Mouse (Mus musculus): ENCODE results near the gene Tenm4. TPM values are rescaled to one million over a fixed set of nuclear protein-coding genes. Genes with fewer than 3 reads are reported as not detected.

The Tenm4 gene
- polyA plus RNA-seq, 1 experiment from 2014 or later, result 4.6 TPM

DNA sequence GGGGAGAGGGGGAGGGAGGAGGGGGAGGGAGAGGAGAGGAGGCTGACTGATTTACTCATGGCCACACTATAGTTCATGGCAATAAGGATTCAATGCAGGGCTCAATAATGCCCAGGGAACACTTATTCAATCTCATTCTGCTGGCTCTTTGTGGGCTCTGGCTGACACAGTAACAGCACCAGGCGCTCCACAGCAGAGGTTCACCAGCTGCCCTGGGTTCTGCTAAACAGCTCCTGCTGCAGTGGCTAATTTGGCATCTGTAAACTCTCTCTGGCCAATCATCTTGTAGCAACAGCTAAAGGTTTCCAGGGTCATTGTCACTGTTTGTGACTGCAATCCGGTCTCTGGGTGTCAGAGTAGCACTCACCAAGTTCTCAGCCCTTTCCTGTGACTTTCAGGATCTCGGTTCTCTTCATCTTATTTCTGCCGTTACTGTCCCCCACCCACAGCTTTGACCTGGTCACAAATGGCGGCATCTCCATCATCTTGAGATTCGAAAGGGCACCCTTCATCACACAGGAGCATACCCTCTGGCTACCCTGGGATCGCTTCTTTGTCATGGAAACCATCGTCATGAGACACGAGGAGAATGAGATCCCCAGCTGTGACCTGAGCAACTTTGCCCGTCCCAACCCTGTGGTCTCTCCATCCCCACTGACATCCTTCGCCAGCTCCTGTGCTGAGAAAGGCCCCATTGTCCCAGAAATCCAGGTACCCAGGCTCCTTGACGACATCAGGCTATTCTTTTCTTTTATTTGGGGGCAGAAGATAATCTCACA lies 671.6 kb downstream of the Tenm4 start:
- Histone ChIP-seq H3K4me1 (replicated peaks; ENCODE audit: control insufficient read depth, insufficient read depth, low read length) (no peaks in the 10 kb centered on the region), H3K27ac (ENCODE audit: low read depth, low read length) (no peak overlapping the region)
- 73% methylated on average over 12 of the region's 12 CpGs for WGBS

DNA sequence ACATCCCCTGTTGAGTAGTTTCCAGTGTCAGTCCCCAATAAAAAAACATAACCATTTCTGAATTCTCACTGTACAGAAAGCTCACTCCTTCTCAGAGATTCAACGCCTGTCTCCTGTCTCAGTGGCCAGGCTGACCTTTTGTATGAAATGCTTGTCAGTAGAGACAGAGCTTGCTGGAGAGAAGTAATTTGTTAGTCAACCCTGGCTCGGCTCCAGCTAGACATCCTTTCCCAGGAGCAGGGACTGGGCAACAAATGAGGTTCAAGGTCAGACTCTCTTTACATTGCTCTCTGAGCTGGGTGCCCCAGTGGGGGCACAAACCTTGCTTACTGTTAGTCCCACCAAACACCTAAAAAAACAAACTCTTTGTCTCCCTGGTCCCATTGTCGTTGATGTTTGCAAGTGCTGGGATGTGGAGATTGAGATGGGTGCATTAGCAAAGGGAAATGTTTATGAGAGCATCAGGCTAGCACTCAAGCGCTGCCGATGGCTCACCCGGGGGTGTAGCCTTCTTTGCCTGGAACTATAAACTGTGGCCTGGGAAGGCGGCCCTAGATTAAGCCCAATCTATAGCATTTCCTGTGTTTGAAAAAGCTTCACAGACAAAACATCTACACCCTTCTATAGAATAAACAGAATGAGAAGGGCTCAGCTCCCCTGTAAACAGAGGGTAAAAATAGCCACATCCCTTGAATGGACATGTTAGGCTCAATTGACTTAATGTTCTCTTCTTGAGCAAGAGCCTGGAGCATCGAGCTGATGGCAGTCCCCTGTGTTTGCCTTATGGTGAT lies 673.3 kb downstream of the Tenm4 start:
- no peak overlapping the region for H3K9ac ChIP-seq (ENCODE audit: low read depth, low read length)
- WGBS, result 43% methylated on average over 8 of the region's 8 CpGs
- no peak overlapping the region for H3K4me2 ChIP-seq (replicated peaks; ENCODE audit: low read depth)
- no peaks in the 10 kb centered on the region for H3K27me3 ChIP-seq (replicated peaks; ENCODE audit: control insufficient read depth, insufficient read depth, low read length)
- H3K4me3 ChIP-seq (ENCODE audit: low read depth, low read length), result no peak overlapping the region
- H3K36me3 ChIP-seq (ENCODE audit: control insufficient read depth, insufficient read depth), result no peaks in the 10 kb centered on the region
- ATAC-seq, result no peak
- no peak for TF ChIP-seq CTCF (IDR thresholded peaks at IDR 0.05; ENCODE audit: low read depth)
- H3K4me1 ChIP-seq (replicated peaks; ENCODE audit: control insufficient read depth, insufficient read depth, low read length), result no peaks in the 10 kb centered on the region
- H3K27ac ChIP-seq (ENCODE audit: low read depth, low read length), result peak overlapping the region; percentile 16; the same call in 1 of the 2 replicates
- H3K9me3 ChIP-seq (ENCODE audit: control insufficient read depth), result no peaks in the 10 kb centered on the region

More for the DNA sequence above, 671.6 kb downstream of the Tenm4 start:
- no peak overlapping the region for H3K4me2 ChIP-seq (replicated peaks; ENCODE audit: low read depth)
- H3K9me3 ChIP-seq (ENCODE audit: control insufficient read depth), result no peaks in the 10 kb centered on the region
- H3K27me3 ChIP-seq (replicated peaks; ENCODE audit: control insufficient read depth, insufficient read depth, low read length), result no peaks in the 10 kb centered on the region
- TF ChIP-seq CTCF (IDR thresholded peaks at IDR 0.05; ENCODE audit: low read depth), result no peak
- no peak overlapping the region for H3K4me3 ChIP-seq (ENCODE audit: low read depth, low read length)
- no peak for ATAC-seq
- no peaks in the 10 kb centered on the region for H3K36me3 ChIP-seq (ENCODE audit: control insufficient read depth, insufficient read depth)
- no peak overlapping the region for H3K9ac ChIP-seq (ENCODE audit: low read depth, low read length)

DNA sequence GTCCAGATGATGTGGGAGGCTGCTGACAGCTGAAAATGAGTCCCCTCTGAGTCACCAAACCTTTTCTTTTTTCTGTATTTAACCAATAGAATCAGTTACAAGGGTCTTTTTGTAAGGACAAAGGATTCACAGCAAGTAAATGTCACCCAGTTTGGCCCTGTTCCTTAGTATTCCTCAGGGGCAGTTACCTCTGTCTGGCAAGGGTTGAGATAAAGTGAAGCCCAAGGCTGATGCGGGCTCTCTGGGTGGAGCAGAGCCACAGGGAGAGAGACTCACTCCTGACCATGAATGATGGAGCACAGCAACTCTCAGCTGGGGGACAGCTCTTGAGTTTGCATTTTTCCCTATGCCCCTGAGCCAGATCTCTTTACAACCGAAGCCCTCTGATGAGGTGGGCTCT lies 681.7 kb downstream of the Tenm4 start:
- H3K9ac ChIP-seq (ENCODE audit: low read depth, low read length), result no peak overlapping the region
- no peak overlapping the region for H3K4me2 ChIP-seq (replicated peaks; ENCODE audit: low read depth)
- H3K27me3 ChIP-seq (replicated peaks; ENCODE audit: control insufficient read depth, insufficient read depth, low read length), result no peaks in the 10 kb centered on the region
- ATAC-seq, result no peak
- H3K36me3 ChIP-seq (ENCODE audit: control insufficient read depth, insufficient read depth), result no peaks in the 10 kb centered on the region
- no peak for TF ChIP-seq CTCF (IDR thresholded peaks at IDR 0.05; ENCODE audit: low read depth)
- H3K4me1 ChIP-seq (replicated peaks; ENCODE audit: control insufficient read depth, insufficient read depth, low read length), result no peaks in the 10 kb centered on the region
- H3K9me3 ChIP-seq (ENCODE audit: control insufficient read depth), result no peaks in the 10 kb centered on the region
- WGBS, result 88% methylated on average over 2 of the region's 2 CpGs
- no peak overlapping the region for H3K4me3 ChIP-seq (ENCODE audit: low read depth, low read length)
- H3K27ac ChIP-seq (ENCODE audit: low read depth, low read length), result no peak overlapping the region

DNA sequence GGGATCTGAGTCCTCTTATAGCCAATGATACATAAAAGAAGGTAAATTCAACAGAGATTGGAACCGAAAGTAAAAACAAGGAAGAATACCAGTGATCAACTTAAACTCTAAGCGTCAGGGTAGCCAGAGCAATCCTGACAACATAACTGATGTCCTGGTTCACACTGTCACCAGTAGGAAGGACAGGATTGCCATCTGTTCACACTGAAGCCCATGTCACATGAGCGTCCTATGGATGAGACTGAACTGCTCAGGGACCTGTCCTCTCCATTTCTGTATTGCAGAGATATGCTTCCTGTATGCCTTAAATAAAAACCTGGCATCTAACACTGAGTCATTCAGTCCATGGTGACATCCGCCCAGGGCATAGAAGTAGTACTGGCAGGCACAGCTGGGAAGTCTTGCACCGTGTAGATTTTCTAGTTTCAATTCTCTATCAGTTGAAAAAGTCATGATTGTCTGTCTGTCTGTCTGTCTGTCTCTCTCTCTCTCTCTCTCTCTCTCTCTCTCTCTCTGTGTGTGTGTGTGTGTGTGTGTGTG lies 684.9 kb downstream of the Tenm4 start:
- Histone ChIP-seq H3K4me1 (replicated peaks; ENCODE audit: control insufficient read depth, insufficient read depth, low read length) (no peaks in the 10 kb centered on the region), H3K27me3 (replicated peaks; ENCODE audit: control insufficient read depth, insufficient read depth, low read length) (no peaks in the 10 kb centered on the region), H3K36me3 (ENCODE audit: control insufficient read depth, insufficient read depth) (no peaks in the 10 kb centered on the region), H3K27ac (ENCODE audit: low read depth, low read length) (no peak overlapping the region), H3K9me3 (ENCODE audit: control insufficient read depth) (no peaks in the 10 kb centered on the region), H3K9ac (ENCODE audit: low read depth, low read length) (no peak overlapping the region), H3K4me3 (ENCODE audit: low read depth, low read length) (no peak overlapping the region), H3K4me2 (replicated peaks; ENCODE audit: low read depth) (no peak overlapping the region)
- no peak for TF ChIP-seq CTCF (IDR thresholded peaks at IDR 0.05; ENCODE audit: low read depth)
- no peak for ATAC-seq
- 82% methylated on average over 5 of the region's 5 CpGs for WGBS

DNA sequence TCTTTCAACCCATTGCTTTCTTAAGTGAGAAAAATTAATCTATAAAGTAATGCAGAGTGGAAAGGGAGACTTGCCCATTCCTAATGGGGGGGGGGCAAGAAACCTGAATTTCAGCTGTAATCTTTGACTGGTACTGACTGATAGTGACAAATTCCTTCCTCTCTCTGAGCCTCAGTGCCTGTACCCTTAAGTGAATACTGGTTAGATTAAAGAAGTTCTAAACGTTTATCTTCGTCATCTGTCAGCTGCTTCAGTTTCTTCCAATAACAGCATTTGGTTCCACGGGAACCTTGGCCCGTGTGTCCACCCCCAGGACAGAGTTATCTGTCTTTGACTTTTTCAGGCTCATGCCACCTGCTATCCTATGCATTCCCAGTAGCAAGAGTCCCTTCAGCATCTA lies 685.5 kb downstream of the Tenm4 start:
- no peak overlapping the region for H3K27ac ChIP-seq (ENCODE audit: low read depth, low read length)
- H3K9ac ChIP-seq (ENCODE audit: low read depth, low read length), result no peak overlapping the region
- H3K9me3 ChIP-seq (ENCODE audit: control insufficient read depth), result no peaks in the 10 kb centered on the region
- H3K36me3 ChIP-seq (ENCODE audit: control insufficient read depth, insufficient read depth), result no peaks in the 10 kb centered on the region
- WGBS, result 67% methylated on average over 4 of the region's 4 CpGs
- no peaks in the 10 kb centered on the region for H3K27me3 ChIP-seq (replicated peaks; ENCODE audit: control insufficient read depth, insufficient read depth, low read length)
- no peak overlapping the region for H3K4me2 ChIP-seq (replicated peaks; ENCODE audit: low read depth)
- ATAC-seq, result no peak
- H3K4me3 ChIP-seq (ENCODE audit: low read depth, low read length), result no peak overlapping the region
- no peak for TF ChIP-seq CTCF (IDR thresholded peaks at IDR 0.05; ENCODE audit: low read depth)
- H3K4me1 ChIP-seq (replicated peaks; ENCODE audit: control insufficient read depth, insufficient read depth, low read length), result no peaks in the 10 kb centered on the region

DNA sequence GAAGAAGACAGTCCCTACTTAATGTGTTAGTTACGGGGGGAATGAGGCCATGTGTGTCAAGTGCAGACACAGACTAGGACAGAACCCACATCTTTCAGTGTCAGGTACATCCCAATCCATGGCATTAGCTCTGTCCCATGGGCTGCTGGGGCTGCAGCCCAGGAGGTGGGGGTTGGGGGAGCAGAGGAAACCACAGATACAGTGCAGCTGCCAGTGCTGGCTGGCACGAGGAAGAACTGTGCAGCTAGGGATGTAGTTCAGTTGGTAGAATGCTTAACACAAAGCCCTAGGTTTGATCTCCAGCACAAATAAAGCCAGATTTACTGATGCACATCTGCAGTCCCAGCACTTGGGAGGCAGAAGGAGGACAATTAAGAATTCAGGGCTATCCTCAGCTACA lies 688.0 kb downstream of the Tenm4 start:
- H3K9ac ChIP-seq (ENCODE audit: low read depth, low read length), result no peak overlapping the region
- no peak for TF ChIP-seq CTCF (IDR thresholded peaks at IDR 0.05; ENCODE audit: low read depth)
- H3K27ac ChIP-seq (ENCODE audit: low read depth, low read length), result no peak overlapping the region
- ATAC-seq, result no peak
- no peaks in the 10 kb centered on the region for H3K36me3 ChIP-seq (ENCODE audit: control insufficient read depth, insufficient read depth)
- no peak overlapping the region for H3K4me3 ChIP-seq (ENCODE audit: low read depth, low read length)
- H3K4me1 ChIP-seq (replicated peaks; ENCODE audit: control insufficient read depth, insufficient read depth, low read length), result no peaks in the 10 kb centered on the region
- no peaks in the 10 kb centered on the region for H3K9me3 ChIP-seq (ENCODE audit: control insufficient read depth)
- WGBS, result 83% methylated on average over 2 of the region's 2 CpGs
- H3K4me2 ChIP-seq (replicated peaks; ENCODE audit: low read depth), result no peak overlapping the region
- no peaks in the 10 kb centered on the region for H3K27me3 ChIP-seq (replicated peaks; ENCODE audit: control insufficient read depth, insufficient read depth, low read length)
